11 mouse cellular contexts compared by ENCODE assay signal in the genomic region with DNA sequence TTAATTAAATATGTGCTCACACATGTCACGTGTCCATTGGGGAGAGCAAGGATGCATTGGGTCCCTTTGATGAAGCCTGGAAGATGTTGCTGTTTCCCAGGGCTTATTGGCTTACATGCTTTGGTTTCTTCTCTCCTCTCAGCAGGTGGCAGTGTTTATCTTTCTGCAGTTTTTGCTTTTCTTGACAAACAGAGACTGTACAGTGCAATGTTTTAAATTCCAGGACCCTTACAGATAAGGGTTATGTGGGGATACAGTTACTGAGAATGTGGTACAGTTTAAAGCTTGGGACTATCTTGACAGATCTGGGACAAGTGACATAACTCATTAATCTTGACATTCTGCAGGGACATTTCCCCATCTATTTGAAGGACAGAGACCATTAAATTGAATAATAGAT. TPM values are rescaled to one million over a fixed set of nuclear protein-coding genes. Genes with fewer than 3 reads are reported as not detected.
A peak's percentile ranks its signal among the peaks of the same experiment; 100 is the strongest.
DNase-seq lines count a peak whose midpoint lies in the region; ATAC-seq and TF ChIP-seq lines count a peak whose summit lies in the region.
"Had no signal": no experiment of that assay in that cellular context is flagged by ENCODE, and none has a peak within 500 bp of the region (broad histone marks: within the 10 kb centered on the region; RNA-seq: fewer than 3 reads in every experiment).

No protein-coding gene starts in this region.

- H3K4me3 ChIP-seq in kidney, adult 2 months (ENCODE audit: insufficient read depth, low read depth, low read length) = no peak overlapping the region
- no peak overlapping the region for H3K4me3 ChIP-seq in kidney, embryonic 14.5 days (ENCODE audit: low read length)
- H3K4me3 ChIP-seq: neural tube, embryonic 12.5 days had no signal

- DNase-seq in cerebellum, adult 9-11 months = peak; percentile 28
- no peak for DNase-seq in cerebellum, postnatal 36 days
- peak; percentile 2 for DNase-seq in kidney, adult 2 months
- peak; percentile 44 to 52 for DNase-seq in right cerebral cortex, postnatal 10 days (ENCODE audit: low spot score in 2 of 2)
- DNase-seq in right cerebral cortex, postnatal 25 days = no peak
- DNase-seq in telencephalon, adult 2 months (ENCODE audit: low read depth, low spot score) = peak; percentile 15
- DNase-seq in adrenal gland, postnatal 14 days = no peak

- no peak for TF ChIP-seq POLR2A in kidney, adult 2 months (IDR thresholded peaks at IDR 0.05; ENCODE audit: low read depth, low read length)

- no peaks in the 10 kb centered on the region for H3K9me3 ChIP-seq in kidney, embryonic 14.5 days (ENCODE audit: control insufficient read depth, low read length)
- H3K9me3 ChIP-seq: neural tube, embryonic 12.5 days had no signal

- no peak for ATAC-seq in kidney, embryonic 14.5 days (ENCODE audit: low FRiP score, low TSS enrichment)

- no peaks in the 10 kb centered on the region for H3K36me3 ChIP-seq in kidney, adult 2 months (ENCODE audit: control insufficient read depth, insufficient read depth, low read length)
- H3K36me3 ChIP-seq in kidney, embryonic 14.5 days (ENCODE audit: control insufficient read depth, insufficient read depth, low read length) = no peaks in the 10 kb centered on the region
- H3K36me3 ChIP-seq: neural tube, embryonic 12.5 days had no signal

- WGBS in kidney, adult 2 months = 27% methylated on average over 1 of the region's 1 CpGs
- WGBS in kidney, embryonic 14.5 days = 52% methylated on average over 1 of the region's 1 CpGs

- no peaks in the 10 kb centered on the region for H3K27me3 ChIP-seq in kidney, adult 2 months (replicated peaks; ENCODE audit: control insufficient read depth, insufficient read depth, low read length)
- H3K27me3 ChIP-seq in kidney, embryonic 14.5 days (ENCODE audit: control insufficient read depth, insufficient read depth, low read length) = no peaks in the 10 kb centered on the region
- H3K27me3 ChIP-seq: neural tube, embryonic 12.5 days had no signal

- no peak overlapping the region for H3K9ac ChIP-seq in kidney, embryonic 14.5 days (ENCODE audit: low read depth, low read length)
- H3K9ac ChIP-seq: neural tube, embryonic 12.5 days had no signal

- no peaks in the 10 kb centered on the region for H3K4me1 ChIP-seq in kidney, adult 2 months (ENCODE audit: control insufficient read depth, insufficient read depth, low read length)
- H3K4me1 ChIP-seq in kidney, embryonic 14.5 days (ENCODE audit: control insufficient read depth, insufficient read depth, low read length) = no peaks in the 10 kb centered on the region
- H3K4me1 ChIP-seq: neural tube, embryonic 12.5 days had no signal

- no peak overlapping the region for H3K27ac ChIP-seq in kidney, adult 2 months (ENCODE audit: insufficient read depth, low read depth, low read length)
- no peak overlapping the region for H3K27ac ChIP-seq in kidney, embryonic 14.5 days (ENCODE audit: low read depth, low read length)
- H3K27ac ChIP-seq: neural tube, embryonic 12.5 days had no signal

- TF ChIP-seq CTCF in kidney, adult 2 months (conservative IDR thresholded peaks at IDR 0.05; ENCODE audit: insufficient read depth, insufficient read length, low read depth, low read length) = no peak

- no peak overlapping the region for H3K4me2 ChIP-seq in kidney, embryonic 14.5 days (replicated peaks; ENCODE audit: low read depth, low read length)
- H3K4me2 ChIP-seq: neural tube, embryonic 12.5 days had no signal

RNA-seq across cellular contexts. Expression of a gene that starts 58.7 kb away (rescaled TPM):
- 0.39 and 0.44 TPM in 2 replicates for polyA plus RNA-seq in kidney, adult 2 months (2012; rRNA removed)
- polyA plus RNA-seq in kidney, embryonic 14.5 days (2014; fragmentation: Nextera tagmentation; extraction: Ambion mirVana) = 0.36 TPM in 1 of 2 replicates, not detected in the other
- not detected in 2 replicates for total RNA-seq in adrenal gland, postnatal 14 days (2021)
- polyA plus RNA-seq: C2C12; liver, embryonic 16.5 days; neural tube, embryonic 12.5 days had no signal

Comparison
In these comparisons a context has a peak if more than half of its experiments do, and no peak if none do; other contexts are left out.
1. DNase-seq: peak in cerebellum, adult 9-11 months (single experiment), kidney, adult 2 months (single experiment), right cerebral cortex, postnatal 10 days (2 of 2) and telencephalon, adult 2 months (single experiment); none in cerebellum, postnatal 36 days (0 of 2), right cerebral cortex, postnatal 25 days (single experiment) and adrenal gland, postnatal 14 days (single experiment).